Mouse (Mus musculus) limb, embryonic 10.5 days (tissue): ENCODE measurements around the gene Fam131a. TPM values are rescaled to one million over a fixed set of nuclear protein-coding genes. Genes with fewer than 3 reads are reported as not detected.
A peak's percentile ranks its signal among the peaks of the same experiment; 100 is the strongest.

ENCODE experiments used
- DNase-seq: peaks from one replicate; pipeline ENCODE4 v3.0.0-alpha.2; 2017; ENCODE audit warnings: low spot score
- H3K27ac ChIP-seq: fragments of 300-500 bp; sonication (generic); 2 replicates; pipeline ENCODE4 v1.5.1; 2016; ENCODE audit warnings: mild to moderate bottlenecking
- H3K27me3 ChIP-seq: fragments of 300-500 bp; sonication (generic); 2 replicates; pipeline ENCODE4 v1.6.1; 2016; ENCODE audit warnings: low read depth, mild to moderate bottlenecking; ENCODE audit not compliant: poor library complexity, severe bottlenecking
- H3K36me3 ChIP-seq: fragments of 300-500 bp; sonication (generic); 2 replicates; pipeline ENCODE4 v1.6.1; 2016; ENCODE audit warnings: mild to moderate bottlenecking, moderate library complexity
- H3K4me1 ChIP-seq: fragments of 300-500 bp; sonication (generic); 2 replicates; pipeline ENCODE4 v1.6.1; 2016
- H3K4me3 ChIP-seq: fragments of 300-500 bp; sonication (generic); 2 replicates; pipeline ENCODE4 v1.5.1; 2016; ENCODE audit warnings: mild to moderate bottlenecking, moderate library complexity
- H3K9me3 ChIP-seq: fragments of 300-500 bp; sonication (generic); replicated peaks from 2 replicates; pipeline ENCODE4 v1.6.1; 2016; ENCODE audit warnings: mild to moderate bottlenecking
- WGBS: fragments of 180-500 bp; shearing (Covaris S2); methylation state at CpG from one replicate; pipeline ENCODE4 v1.1.7; 2016; 5-methylcytosine and 5-hydroxymethylcytosine counted together
- polyA plus RNA-seq: library from polyadenylated mRNA; unstranded; fragments of >200 nt; fragmentation: Nextera tagmentation; extraction: Ambion mirVana; gene quantifications from 2 replicates; pipeline ENCODE4 v1.2.1, GENCODE M21; 2016

Fam131a gene
- polyA plus RNA-seq, 1 experiment from 2014 or later = 3.8 TPM

GRCm38 (mm10) chr16:20701729-20702521 lies 8.9 kb downstream of the Fam131a start:
- DNase-seq = no peak
- H3K4me3 ChIP-seq = peak overlapping the region; percentile 24; the same call in 1 of the 2 replicates
- H3K4me1 ChIP-seq = peaks cover 41% of the 10 kb centered on the region
- peaks cover 37% of the 10 kb centered on the region for H3K36me3 ChIP-seq
- 0 out of 2 replicates have a peak, but pooled peaks cover 6% of the 10 kb centered on the region for H3K27me3 ChIP-seq
- H3K9me3 ChIP-seq = no peaks in the 10 kb centered on the region
- peak overlapping the region; percentile 84 for H3K27ac ChIP-seq
- 30% methylated on average over 12 of the region's 12 CpGs for whole genome bisulfite sequencing

- Histone ChIP-seq H3K27ac (peak overlapping the region; percentile 84), H3K36me3 (peaks cover 42% of the 10 kb centered on the region), H3K4me1 (peaks cover 39% of the 10 kb centered on the region), H3K9me3 (no peaks in the 10 kb centered on the region), H3K4me3 (peak overlapping the region; percentile 24; the same call in 1 of the 2 replicates), H3K27me3 (0 out of 2 replicates have a peak, but pooled peaks cover 6% of the 10 kb centered on the region)
- whole genome bisulfite sequencing = 14% methylated on average over 8 of the region's 8 CpGs
- peak; percentile 80 for DNase-seq
Measured at GRCm38 (mm10) chr16:20702522-20702893, 9.5 kb downstream of the Fam131a start.

DNA sequence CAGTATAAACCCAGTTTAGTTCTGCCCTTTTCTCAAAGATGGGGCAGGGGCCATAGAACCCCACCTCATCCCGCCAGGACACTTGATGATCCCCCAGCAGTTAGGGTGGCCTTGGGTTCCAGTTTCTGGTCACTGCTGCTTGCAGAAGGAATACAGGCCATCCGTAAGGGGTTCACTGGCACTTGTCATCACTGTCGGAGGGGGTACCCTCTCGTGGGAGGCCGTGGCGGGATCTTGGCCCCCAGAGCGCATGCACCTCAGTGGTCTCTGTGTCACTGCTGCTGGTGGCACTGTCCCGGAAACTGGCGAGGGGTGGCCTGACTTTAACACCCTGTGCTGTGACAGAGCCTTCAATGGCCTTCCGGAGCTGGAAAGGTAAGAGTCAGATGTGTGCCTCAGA lies 10.0 kb downstream of the Fam131a start:
- H3K36me3 ChIP-seq = peaks cover 48% of the 10 kb centered on the region
- 96% methylated on average over 10 of the region's 10 CpGs for WGBS

DNA sequence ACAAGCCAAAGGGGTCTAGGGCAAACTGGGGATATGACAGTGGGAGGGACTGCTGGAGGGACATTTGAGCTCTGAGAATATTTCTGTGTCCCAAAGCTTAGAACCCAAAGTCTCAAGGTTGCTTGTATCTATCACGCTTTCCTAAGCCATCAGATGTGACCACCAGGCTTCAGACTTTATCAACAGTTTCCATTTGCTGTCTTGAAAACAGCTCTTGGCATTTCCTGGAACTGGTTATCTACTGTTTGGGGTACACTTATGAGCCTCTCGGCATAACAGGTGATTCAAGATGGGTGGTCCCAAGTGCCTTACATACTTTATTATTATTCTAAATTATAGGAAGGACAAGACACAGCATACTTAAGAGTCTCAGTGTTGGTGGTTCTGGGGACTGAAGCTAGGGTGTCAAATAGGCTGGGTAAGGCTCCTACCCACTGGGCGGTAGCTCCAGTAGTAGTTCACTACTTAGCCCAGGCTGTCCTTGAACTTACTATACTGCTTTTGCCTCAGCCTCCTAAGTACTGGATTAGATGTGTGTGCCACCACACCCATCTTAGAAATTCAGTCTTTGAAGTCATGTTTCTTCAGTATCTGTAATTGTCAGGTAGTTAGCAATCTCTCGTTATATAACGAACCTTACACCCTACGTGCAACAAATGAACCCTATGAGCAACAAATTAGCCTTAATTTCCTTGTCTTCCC lies 10.8 kb downstream of the Fam131a start:
- DNase-seq = no peak
- 0 out of 2 replicates have a peak, but pooled peaks cover under 1% of the 10 kb centered on the region for H3K27me3 ChIP-seq
- H3K36me3 ChIP-seq = peaks cover 56% of the 10 kb centered on the region
- peaks cover 39% of the 10 kb centered on the region for H3K4me1 ChIP-seq
- H3K27ac ChIP-seq = no peak overlapping the region
- 92% methylated on average over 6 of the region's 6 CpGs for WGBS
- no peak overlapping the region for H3K4me3 ChIP-seq
- no peaks in the 10 kb centered on the region for H3K9me3 ChIP-seq

More for the DNA sequence above, 10.0 kb downstream of the Fam131a start:
- no peak for DNase-seq
- 0 out of 2 replicates have a peak, but pooled peaks cover 6% of the 10 kb centered on the region for H3K27me3 ChIP-seq
- H3K4me1 ChIP-seq = peaks cover 39% of the 10 kb centered on the region
- no peak overlapping the region for H3K27ac ChIP-seq
- H3K9me3 ChIP-seq = no peaks in the 10 kb centered on the region
- H3K4me3 ChIP-seq = no peak overlapping the region

- H3K27ac ChIP-seq = no peak overlapping the region
- H3K4me3 ChIP-seq = no peak overlapping the region
- 89% methylated on average over 3 of the region's 3 CpGs for WGBS
- H3K36me3 ChIP-seq = peaks cover 75% of the 10 kb centered on the region
- no peaks in the 10 kb centered on the region for H3K27me3 ChIP-seq
- H3K9me3 ChIP-seq = no peaks in the 10 kb centered on the region
- peaks cover 22% of the 10 kb centered on the region for H3K4me1 ChIP-seq
- DNase-seq = no peak
Measured at GRCm38 (mm10) chr16:20705786-20706185, 12.7 kb downstream of the Fam131a start.

DNA sequence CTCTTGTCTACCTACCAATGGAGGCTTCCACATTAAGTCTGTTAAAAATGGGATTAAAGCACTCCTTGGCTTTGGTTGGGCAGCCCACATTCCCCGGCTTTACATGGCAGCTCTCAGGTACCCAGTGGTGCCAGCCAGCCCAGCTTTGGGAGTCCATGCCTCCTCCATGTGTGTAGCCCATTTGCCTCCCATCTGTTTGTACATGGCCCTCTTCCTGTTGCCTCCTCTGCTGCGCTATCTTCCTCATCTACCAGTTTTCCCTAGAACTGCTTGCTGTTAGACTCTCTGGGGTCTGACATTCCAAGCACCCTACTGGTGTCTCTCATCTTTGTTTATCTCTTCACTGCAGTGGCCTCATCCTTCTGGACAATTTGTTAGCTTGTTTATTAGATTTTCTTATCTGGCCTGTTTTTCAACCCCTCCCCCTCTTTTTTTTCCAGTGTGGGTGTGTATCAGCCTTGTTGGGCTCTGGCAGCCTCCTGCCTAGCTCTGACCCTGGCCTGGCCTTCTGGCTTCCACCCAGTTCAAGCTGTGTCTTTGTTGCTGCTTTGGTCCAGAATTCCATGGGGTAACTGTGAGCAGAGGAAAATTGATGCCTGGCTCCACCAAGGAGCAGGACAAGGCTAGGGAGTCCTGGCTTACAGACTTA lies 13.5 kb downstream of the Fam131a start:
- no peaks in the 10 kb centered on the region for H3K9me3 ChIP-seq
- H3K36me3 ChIP-seq = peaks cover 83% of the 10 kb centered on the region
- H3K27ac ChIP-seq = no peak overlapping the region
- 91% methylated on average over 2 of the region's 2 CpGs for whole genome bisulfite sequencing
- DNase-seq = no peak
- H3K27me3 ChIP-seq = no peaks in the 10 kb centered on the region
- no peak overlapping the region for H3K4me3 ChIP-seq
- peaks cover 16% of the 10 kb centered on the region for H3K4me1 ChIP-seq

DNA sequence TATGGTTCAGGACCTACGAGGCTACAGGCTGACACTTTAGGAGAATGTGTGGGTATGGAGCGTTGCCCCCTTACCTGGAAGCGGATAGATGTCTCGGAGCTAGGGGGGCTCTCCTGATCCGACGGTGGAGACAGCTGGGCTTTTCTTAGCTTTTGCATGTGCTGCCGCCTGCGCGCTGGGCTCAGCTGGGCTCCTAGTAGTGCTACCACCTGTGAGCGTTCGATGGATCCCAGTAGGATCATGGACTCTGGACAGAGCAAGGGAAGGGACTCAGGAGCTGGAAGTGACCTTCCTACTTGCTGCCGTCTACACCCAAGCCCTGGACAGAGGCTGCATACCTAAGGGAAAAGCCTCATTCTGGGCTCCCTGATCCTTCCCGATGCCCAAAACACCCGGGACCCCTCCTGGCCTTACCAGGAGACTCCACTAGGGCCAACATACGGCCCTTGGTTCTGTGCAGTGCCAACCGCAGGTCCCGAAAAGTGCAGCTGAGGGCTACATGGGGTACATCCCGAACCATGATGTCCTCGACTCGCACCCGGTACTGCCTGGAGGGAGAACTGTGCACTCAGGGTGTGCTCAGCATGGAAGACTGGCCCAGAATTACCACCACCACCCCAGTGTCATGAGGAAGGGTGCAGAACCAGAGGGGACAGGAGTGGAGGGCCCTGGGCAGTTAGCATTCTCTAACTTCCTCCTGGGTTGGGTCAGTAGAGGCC lies 15.3 kb downstream of the Fam131a start:
- H3K4me3 ChIP-seq = no peak overlapping the region
- peaks cover 97% of the 10 kb centered on the region for H3K36me3 ChIP-seq
- no peak for DNase-seq
- H3K9me3 ChIP-seq = no peaks in the 10 kb centered on the region
- H3K27ac ChIP-seq = 0 out of 2 replicates have a peak overlapping the region, but pooled peaks have one; percentile 30
- H3K4me1 ChIP-seq = 0 out of 2 replicates have a peak, but pooled peaks cover under 1% of the 10 kb centered on the region
- H3K27me3 ChIP-seq = 0 out of 2 replicates have a peak, but pooled peaks cover under 1% of the 10 kb centered on the region
- 93% methylated on average over 21 of the region's 21 CpGs for WGBS

DNA sequence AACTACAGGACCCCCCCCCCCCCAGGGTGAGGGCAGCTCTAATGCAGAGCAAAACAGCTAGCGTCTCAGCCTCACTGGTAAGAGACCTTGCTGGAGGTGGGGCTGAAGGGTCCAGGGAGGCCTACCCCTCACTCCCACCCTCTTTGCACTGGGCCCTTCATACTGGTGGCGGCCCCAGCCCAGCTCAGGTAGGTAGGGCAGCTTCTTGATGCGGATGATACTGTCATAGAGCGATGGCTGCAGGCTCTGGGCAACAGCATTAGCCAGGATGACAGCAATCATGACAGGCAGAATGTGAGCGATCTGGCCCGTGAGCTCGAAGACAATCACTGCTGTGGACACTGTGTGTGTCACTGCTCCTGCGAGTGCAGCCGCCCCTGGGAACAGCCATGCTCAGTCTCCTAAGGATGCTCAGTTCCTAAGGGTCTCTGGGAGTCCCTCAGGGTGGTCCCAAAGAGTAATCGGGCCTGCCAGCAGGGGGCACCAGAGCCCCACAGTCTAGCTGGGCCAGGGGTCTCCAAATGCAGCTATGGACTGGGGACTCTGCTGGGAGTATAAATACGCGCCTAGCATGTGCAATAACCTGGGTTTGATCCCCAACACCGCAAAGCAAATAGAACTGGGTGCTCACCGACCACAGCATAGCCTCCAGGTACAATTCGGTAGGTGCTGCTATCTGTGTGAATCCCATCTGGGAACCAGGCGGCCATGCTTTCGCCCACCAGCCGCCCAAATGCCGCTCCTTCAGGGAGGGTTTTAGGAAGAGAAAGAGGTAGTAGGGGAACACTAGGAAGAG lies 16.1 kb downstream of the Fam131a start:
- no peaks in the 10 kb centered on the region for H3K9me3 ChIP-seq
- peaks cover 96% of the 10 kb centered on the region for H3K36me3 ChIP-seq
- peaks cover 9% of the 10 kb centered on the region for H3K4me1 ChIP-seq
- 75% methylated on average over 19 of the region's 19 CpGs for WGBS
- H3K27me3 ChIP-seq = 0 out of 2 replicates have a peak, but pooled peaks cover 6% of the 10 kb centered on the region
- no peak overlapping the region for H3K4me3 ChIP-seq
- H3K27ac ChIP-seq = 0 out of 2 replicates have a peak overlapping the region, but pooled peaks have one; percentile 30
- DNase-seq = peak; percentile 88

- Histone ChIP-seq H3K27me3 (peaks cover 11% of the 10 kb centered on the region; the same call in 1 of the 2 replicates), H3K36me3 (peaks cover 85% of the 10 kb centered on the region), H3K27ac (no peak overlapping the region), H3K4me1 (peaks cover 21% of the 10 kb centered on the region), H3K4me3 (no peak overlapping the region), H3K9me3 (no peaks in the 10 kb centered on the region)
- WGBS = 96% methylated on average over 11 of the region's 11 CpGs
- DNase-seq = no peak
Measured at GRCm38 (mm10) chr16:20710370-20710769, 17.3 kb downstream of the Fam131a start.

DNA sequence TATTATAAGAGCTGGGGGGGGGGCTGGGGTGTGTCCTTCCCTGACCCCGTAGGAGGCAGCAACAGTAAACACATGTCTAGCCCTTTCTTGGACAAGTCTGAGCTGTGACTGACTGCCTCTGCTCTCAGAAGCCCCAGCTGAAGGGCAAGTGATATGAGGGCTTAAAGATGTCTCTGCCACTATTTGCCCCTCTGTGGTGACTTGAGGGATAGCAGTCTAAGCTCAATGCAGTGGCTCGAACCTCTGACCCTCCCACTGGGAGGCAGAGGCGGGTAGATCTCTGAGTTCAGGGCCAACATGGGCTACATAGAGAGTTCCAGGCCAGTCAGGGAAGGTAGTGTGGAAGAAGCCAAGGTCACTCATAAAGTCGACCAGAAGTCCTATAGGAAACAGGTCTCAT lies 17.8 kb downstream of the Fam131a start:
- peaks cover 25% of the 10 kb centered on the region for H3K4me1 ChIP-seq
- WGBS = 91% methylated on average over 4 of the region's 4 CpGs
- H3K27ac ChIP-seq = no peak overlapping the region
- DNase-seq = no peak
- H3K9me3 ChIP-seq = no peaks in the 10 kb centered on the region
- peaks cover 11% of the 10 kb centered on the region; the same call in 1 of the 2 replicates for H3K27me3 ChIP-seq
- H3K36me3 ChIP-seq = peaks cover 81% of the 10 kb centered on the region
- no peak overlapping the region for H3K4me3 ChIP-seq

DNA sequence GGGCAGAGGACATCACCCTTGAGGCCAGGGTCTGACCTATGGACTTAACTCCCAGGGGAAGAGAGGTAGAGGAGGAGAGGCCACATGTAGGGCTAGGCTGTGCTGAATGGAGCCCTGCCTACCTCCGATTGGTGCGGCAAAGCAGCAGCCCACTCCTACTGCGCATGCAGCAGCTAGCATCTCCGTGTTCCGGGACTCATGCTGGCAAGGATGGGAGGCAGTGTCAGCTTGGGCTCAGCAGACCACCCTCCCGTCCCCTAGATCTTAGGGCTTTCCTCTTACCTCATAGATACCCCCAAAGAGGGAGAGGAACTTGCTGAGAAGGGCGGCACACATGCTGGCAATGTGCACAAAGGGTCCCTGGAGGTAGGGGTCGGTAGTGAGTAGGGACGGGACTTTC lies 19.1 kb downstream of the Fam131a start:
- WGBS = 81% methylated on average over 9 of the region's 9 CpGs
- Histone ChIP-seq H3K36me3 (peaks cover 67% of the 10 kb centered on the region), H3K27me3 (peaks cover 11% of the 10 kb centered on the region; the same call in 1 of the 2 replicates), H3K4me1 (peaks cover 39% of the 10 kb centered on the region), H3K4me3 (no peak overlapping the region), H3K9me3 (no peaks in the 10 kb centered on the region), H3K27ac (no peak overlapping the region)
- DNase-seq = no peak
